Mouse (Mus musculus) cerebellum, postnatal 36 days (tissue): ENCODE results near the gene Smarca2.
"Not testable (repeated sequence)": the region's sequence is repeated elsewhere in the genome, so short reads cannot be mapped to it uniquely, and the experiment has no call there.

Experiments used
- DNase-seq, 2 experiments: peaks; one replicate each; pipeline ENCODE4 v3.0.0; 2021 to 2022; ENCODE audit warnings: mixed read lengths in 2 of 2

Smarca2 gene

GRCm38 (mm10) chr19:26704545-26705209 lies 99.8 kb downstream of the Smarca2 start:
- DNase-seq, result no peak

- DNase-seq, result no peak
Observed at GRCm38 (mm10) chr19:26706910-26707309, 102.1 kb downstream of the Smarca2 start.

GRCm38 (mm10) chr19:26709095-26709494 lies 104.2 kb downstream of the Smarca2 start:
- no peak for DNase-seq

GRCm38 (mm10) chr19:26711268-26711667 lies 106.4 kb downstream of the Smarca2 start:
- DNase-seq, result peak in 1 of 2 experiments; percentile 51

- DNase-seq, result no peak
Observed at GRCm38 (mm10) chr19:26716217-26716616, 111.4 kb downstream of the Smarca2 start.

- peak; percentile 74 to 84 for DNase-seq
Observed at GRCm38 (mm10) chr19:26718221-26718620, 113.4 kb downstream of the Smarca2 start.

- DNase-seq, result no peak
Observed at GRCm38 (mm10) chr19:26719161-26719560, 114.3 kb downstream of the Smarca2 start.

- peak in 1 of 2 experiments; percentile 46 for DNase-seq
Observed at GRCm38 (mm10) chr19:26721741-26722140, 116.9 kb downstream of the Smarca2 start.

- peak in 1 of 2 experiments; percentile 37 for DNase-seq
Observed at GRCm38 (mm10) chr19:26723899-26724298, 119.0 kb downstream of the Smarca2 start.

GRCm38 (mm10) chr19:26724626-26725025 lies 119.8 kb downstream of the Smarca2 start:
- DNase-seq, result no peak

GRCm38 (mm10) chr19:26727796-26728195 lies 122.9 kb downstream of the Smarca2 start:
- no peak for DNase-seq

- DNase-seq, result no peak
Observed at GRCm38 (mm10) chr19:26730486-26730885, 125.6 kb downstream of the Smarca2 start.

GRCm38 (mm10) chr19:26731121-26731520 lies 126.3 kb downstream of the Smarca2 start:
- no peak for DNase-seq

- no peak for DNase-seq
Observed at GRCm38 (mm10) chr19:26731809-26732208, 127.0 kb downstream of the Smarca2 start.

GRCm38 (mm10) chr19:26733055-26733454 lies 128.2 kb downstream of the Smarca2 start:
- DNase-seq, result no peak

- peak in 1 of 2 experiments; percentile 37 for DNase-seq
Observed at GRCm38 (mm10) chr19:26733546-26734100, 128.8 kb downstream of the Smarca2 start.

- DNase-seq, result no peak
Observed at GRCm38 (mm10) chr19:26734704-26735109, 129.9 kb downstream of the Smarca2 start.

- DNase-seq, result not testable (repeated sequence)
Observed at GRCm38 (mm10) chr19:26745021-26745420, 140.2 kb downstream of the Smarca2 start.

GRCm38 (mm10) chr19:26745567-26745966 lies 140.7 kb downstream of the Smarca2 start:
- no peak for DNase-seq

GRCm38 (mm10) chr19:26746290-26746689 lies 141.4 kb downstream of the Smarca2 start:
- peak; percentile 36 to 47 for DNase-seq

- no peak for DNase-seq
Observed at GRCm38 (mm10) chr19:26746709-26747467, 142.0 kb downstream of the Smarca2 start.

GRCm38 (mm10) chr19:26747571-26748539 lies 143.0 kb downstream of the Smarca2 start:
- DNase-seq, result peak; percentile 40 to 51

GRCm38 (mm10) chr19:26748676-26749075 lies 143.8 kb downstream of the Smarca2 start:
- DNase-seq, result no peak
